Mouse (Mus musculus) cerebral cortex, adult 2 months (tissue): Measurements from ENCODE around the gene Defa2.

Experiments
- WGBS: fragments of 180-500 bp; shearing (Covaris S2); methylation state at CpG from one replicate; pipeline ENCODE4 v1.1.7; 2018; 5-methylcytosine and 5-hydroxymethylcytosine counted together

Gene Defa2

DNA sequence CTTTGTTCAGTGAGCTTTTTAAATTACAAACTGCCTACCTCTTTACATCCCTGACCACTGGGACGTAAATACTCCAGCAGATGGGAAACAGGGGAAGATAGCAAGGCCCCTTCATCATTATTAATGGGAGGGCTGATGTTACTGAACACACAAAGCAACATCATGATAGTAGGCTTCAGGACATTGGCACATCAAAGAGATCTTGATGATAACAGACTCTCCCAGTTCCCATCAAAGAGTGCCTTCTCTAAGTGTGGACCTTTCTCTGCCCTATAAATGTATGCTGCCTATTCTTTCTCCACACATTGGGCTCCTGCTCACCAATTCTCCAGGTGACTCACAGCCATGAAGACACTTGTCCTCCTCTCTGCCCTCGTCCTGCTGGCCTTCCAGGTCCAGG lies at the start of gene Defa2:
Gene Defa2 (plus strand): TSS at position 301 of the 400 bp plus-strand sequence.
- WGBS, result no CpG with 5 or more reads among the region's 2 CpGs

- no CpG with 5 or more reads among the region's 2 CpGs for WGBS
These were observed 13.2 kb downstream of the Defa2 start, which contains the start of gene Defa33 for GRCm38 (mm10) chr8:21391511-21391910. Gene Defa33, plus strand, starts transcription at chr8:21391811.

DNA sequence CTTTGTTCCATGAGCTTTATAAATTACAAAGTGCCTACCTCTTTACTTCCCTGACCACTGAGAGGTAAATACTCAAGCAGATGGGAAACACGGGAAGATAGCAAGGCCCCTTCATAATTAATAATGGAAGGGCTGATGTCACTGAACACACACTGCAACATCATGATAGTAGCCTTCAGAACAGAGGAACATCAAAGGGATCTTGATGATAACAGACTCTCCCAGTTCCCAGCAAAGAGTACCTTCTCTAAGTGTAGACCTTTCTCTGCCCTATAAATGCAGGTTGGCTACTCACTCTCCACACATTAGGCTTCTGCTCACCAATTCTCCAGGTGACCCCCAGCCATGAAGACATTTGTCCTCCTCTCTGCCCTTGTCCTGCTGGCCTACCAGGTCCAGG lies 48.8 kb downstream of the Defa2 start, which contains the start of gene Defa36:
Gene Defa36 (plus strand): TSS at position 301 of the 400 bp plus-strand sequence.
- WGBS, result no CpG with 5 or more reads among the region's 1 CpGs
